Mouse (Mus musculus) myocyte (in vitro differentiated cells): Measurements from ENCODE around the gene Rad54l2. TPM values are rescaled to one million over a fixed set of nuclear protein-coding genes. Genes with fewer than 3 reads are reported as not detected.

Experiments used
- H3K27me3 ChIP-seq: one replicate; pipeline ENCODE4 v1.6.1; 2011; ENCODE audit not compliant: control insufficient read depth, insufficient read depth, insufficient read length
- H3K36me3 ChIP-seq: one replicate; pipeline ENCODE4 v1.6.1; 2011; ENCODE audit not compliant: control insufficient read depth, insufficient read depth
- H3K4me2 ChIP-seq: one replicate; pipeline ENCODE4 v1.6.1; 2011; ENCODE audit warnings: low read depth, control low read depth
- H3K4me3 ChIP-seq: one replicate; pipeline ENCODE4 v1.5.1; 2011; ENCODE audit warnings: mild to moderate bottlenecking, control low read depth, moderate library complexity
- H3K79me2 ChIP-seq: one replicate; pipeline ENCODE4 v1.6.1; 2011; ENCODE audit not compliant: control insufficient read depth, insufficient read depth
- H3ac ChIP-seq: one replicate; pipeline ENCODE4 v1.6.1; 2011; ENCODE audit not compliant: control insufficient read depth, insufficient read length
- CEBPB ChIP-seq: IDR thresholded peaks from 2 replicates; pipeline ENCODE4 v1.6.1; 2011; ENCODE audit warnings: mild to moderate bottlenecking, moderate library complexity; ENCODE audit not compliant: poor library complexity, insufficient read depth, severe bottlenecking
- E2F4 ChIP-seq: IDR thresholded peaks from one replicate; pipeline ENCODE4 v1.6.1; 2011; ENCODE audit warnings: mild to moderate bottlenecking, control low read depth, moderate library complexity; ENCODE audit not compliant: insufficient read depth
- MAX ChIP-seq: IDR thresholded peaks from one replicate; pipeline ENCODE4 v1.6.1; 2011; ENCODE audit warnings: low read depth, mild to moderate bottlenecking, control low read depth
- MYOD1 ChIP-seq, 3 experiments: IDR thresholded peaks; one replicate each; pipeline ENCODE4 v1.6.1; 2011; ENCODE audit warnings: control low read depth in 2 of 3, low read depth in 2 of 3, mild to moderate bottlenecking in 2 of 3, moderate library complexity in 1 of 3; ENCODE audit not compliant: insufficient read length in 2 of 3, control insufficient read depth in 1 of 3
- MYOG ChIP-seq, 3 experiments: IDR thresholded peaks; one replicate each; pipeline ENCODE4 v1.6.1; 2011; ENCODE audit warnings: control low read depth in 2 of 3, low read depth in 2 of 3, mild to moderate bottlenecking in 2 of 3; ENCODE audit not compliant: insufficient read length in 2 of 3, control insufficient read depth in 1 of 3, insufficient read depth in 1 of 3
- POLR2A ChIP-seq: IDR thresholded peaks from one replicate; pipeline ENCODE4 v1.6.1; 2011; ENCODE audit warnings: low read depth, mild to moderate bottlenecking, control low read depth, moderate library complexity; ENCODE audit not compliant: insufficient read length
- POLR2AphosphoS2 ChIP-seq: IDR thresholded peaks from one replicate; pipeline ENCODE4 v1.6.1; 2011; ENCODE audit warnings: low read depth, control low read depth; ENCODE audit not compliant: insufficient read length
- REST ChIP-seq: IDR thresholded peaks from one replicate; pipeline ENCODE4 v1.6.1; 2011; ENCODE audit warnings: mild to moderate bottlenecking, control low read depth, moderate library complexity; ENCODE audit not compliant: insufficient read depth, insufficient read length
- SRF ChIP-seq: IDR thresholded peaks from one replicate; pipeline ENCODE4 v1.6.1; 2011; ENCODE audit warnings: low read depth; ENCODE audit not compliant: control insufficient read depth, insufficient read length
- TCF12 ChIP-seq: IDR thresholded peaks from one replicate; pipeline ENCODE4 v1.6.1; 2011; ENCODE audit warnings: mild to moderate bottlenecking, control low read depth; ENCODE audit not compliant: poor library complexity, insufficient read depth, severe bottlenecking
- TCF3 ChIP-seq: IDR thresholded peaks from one replicate; pipeline ENCODE4 v1.6.1; 2011; ENCODE audit warnings: low read depth, control low read depth; ENCODE audit not compliant: insufficient read length
- USF1 ChIP-seq: IDR thresholded peaks from one replicate; pipeline ENCODE4 v1.6.1; 2011; ENCODE audit warnings: low read depth, mild to moderate bottlenecking, control low read depth, moderate library complexity
- polyA plus RNA-seq: library from polyadenylated mRNA; unstranded; fragments of >200 nt; fragmentation: generic; extraction: Trizol; gene quantifications from one replicate; pipeline ENCODE4 v1.2.1, GENCODE M21; 2012; ENCODE audit warnings: missing spikeins

The Rad54l2 gene
- polyA plus RNA-seq, 1 experiment = 5.3 TPM

DNA sequence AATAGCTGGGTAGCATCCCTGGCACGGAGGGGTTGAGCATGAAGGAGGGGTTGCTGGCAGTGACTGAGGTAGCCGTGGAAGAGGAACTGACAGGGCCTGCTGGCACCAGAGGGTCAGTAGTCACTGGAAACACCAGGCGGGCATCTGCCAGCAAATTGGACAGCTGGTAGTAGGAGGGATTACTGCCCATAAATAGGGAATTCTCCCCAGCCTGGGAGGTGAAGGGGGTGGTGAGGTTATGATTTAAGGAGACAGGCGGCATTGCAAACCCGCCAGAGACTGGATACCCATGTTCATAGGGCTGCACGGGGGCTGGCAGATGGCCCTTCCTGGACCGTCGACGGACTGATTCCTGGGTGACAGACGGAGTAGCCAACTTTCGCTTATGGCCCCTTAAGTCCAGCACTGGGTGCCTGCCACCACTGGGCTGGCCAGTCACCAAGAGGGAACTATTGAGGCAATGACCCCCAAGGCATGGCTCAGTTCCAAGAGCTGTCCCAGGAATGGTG, 96.0 kb downstream of the Rad54l2 start:
- H3K36me3 ChIP-seq = peaks cover 7% of the 10 kb centered on the region

DNA sequence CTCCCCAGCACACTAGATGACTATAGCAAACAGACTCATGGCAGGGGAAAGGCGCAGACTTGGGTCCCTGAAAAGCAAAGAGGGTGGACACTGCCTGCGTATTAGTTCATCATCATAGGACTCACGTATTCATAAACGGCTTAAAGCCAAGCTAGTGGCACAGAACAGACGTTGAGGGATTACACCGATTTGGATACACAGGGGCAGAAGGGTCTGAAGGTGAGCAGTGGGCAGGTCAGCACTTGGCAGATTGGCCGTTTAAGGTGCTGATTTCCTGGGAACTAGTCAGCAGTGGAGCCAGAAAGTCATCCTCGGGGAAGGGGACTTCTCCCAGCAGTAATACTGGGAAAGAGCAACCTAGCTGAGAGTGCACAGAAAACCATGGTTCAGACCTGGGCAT, 100.2 kb downstream of the Rad54l2 start:
- TF ChIP-seq TCF3 (no peak), USF1 (no peak), REST (no peak), MAX (no peak), MYOG (IDR thresholded peaks at IDR 0.05; ENCODE audit: control insufficient read depth in 1 of 3, insufficient read depth in 1 of 3, insufficient read length in 2 of 3, low read depth in 2 of 3) (no peak), E2F4 (no peak), MYOD1 (IDR thresholded peaks at IDR 0.05; ENCODE audit: control insufficient read depth in 1 of 3, insufficient read length in 2 of 3, low read depth in 2 of 3) (no peak), SRF (no peak), TCF12 (no peak), POLR2A (no peak), POLR2AphosphoS2 (no peak)
- Histone ChIP-seq H3K27me3 (no peaks in the 10 kb centered on the region), H3ac (no peak overlapping the region), H3K4me3 (no peak overlapping the region), H3K4me2 (no peak overlapping the region), H3K36me3 (no peaks in the 10 kb centered on the region), H3K79me2 (peaks cover 4% of the 10 kb centered on the region)

More for the DNA sequence above, 96.0 kb downstream of the Rad54l2 start:
- Histone ChIP-seq H3K4me2 (no peak overlapping the region), H3K27me3 (no peaks in the 10 kb centered on the region), H3ac (no peak overlapping the region), H3K79me2 (no peaks in the 10 kb centered on the region), H3K4me3 (no peak overlapping the region)
- TF ChIP-seq TCF12 (no peak), MYOD1 (IDR thresholded peaks at IDR 0.05; ENCODE audit: control insufficient read depth in 1 of 3, insufficient read length in 2 of 3, low read depth in 2 of 3) (no peak), POLR2A (no peak), E2F4 (no peak), USF1 (no peak), CEBPB (no peak), REST (no peak), MYOG (IDR thresholded peaks at IDR 0.05; ENCODE audit: control insufficient read depth in 1 of 3, insufficient read depth in 1 of 3, insufficient read length in 2 of 3, low read depth in 2 of 3) (no peak), MAX (no peak), POLR2AphosphoS2 (no peak), SRF (no peak), TCF3 (no peak)

DNA sequence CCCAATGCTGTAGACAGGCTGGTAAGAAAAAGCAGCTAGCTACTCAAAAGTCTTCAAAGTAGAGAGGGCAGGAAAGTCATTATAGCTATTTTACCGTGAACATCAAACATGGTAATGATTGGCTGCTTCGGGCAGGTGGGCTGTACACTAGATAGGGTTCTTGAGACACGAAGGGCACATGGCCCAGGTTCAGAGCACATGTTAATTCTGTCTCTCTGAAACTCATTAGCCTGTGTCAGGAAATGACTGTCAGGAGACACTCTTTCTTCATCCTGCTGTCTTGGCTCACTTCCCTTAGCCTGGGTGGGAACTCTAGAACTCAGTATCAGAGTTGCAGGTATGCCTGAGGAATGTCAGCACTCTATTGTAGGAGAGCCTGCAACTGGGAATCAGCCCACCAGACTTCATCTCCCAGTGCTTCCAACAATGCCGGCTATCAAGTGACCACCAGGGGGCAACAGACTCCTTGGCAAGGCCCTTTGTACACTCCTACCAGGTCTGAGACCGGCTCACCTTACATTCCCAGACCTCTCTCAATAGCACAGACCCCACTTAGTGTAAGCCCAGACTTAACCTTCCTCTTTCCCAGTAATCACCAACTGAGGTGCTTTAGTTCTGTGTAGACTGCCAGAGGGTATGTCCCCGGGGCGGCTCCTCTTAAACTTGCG, 101.9 kb downstream of the Rad54l2 start:
- Histone ChIP-seq H3K4me2 (no peak overlapping the region), H3K27me3 (no peaks in the 10 kb centered on the region), H3ac (no peak overlapping the region), H3K79me2 (peaks cover 11% of the 10 kb centered on the region), H3K4me3 (no peak overlapping the region), H3K36me3 (no peaks in the 10 kb centered on the region)
- TF ChIP-seq REST (no peak), TCF3 (no peak), USF1 (no peak), MAX (no peak), SRF (no peak), TCF12 (no peak), E2F4 (no peak)

DNA sequence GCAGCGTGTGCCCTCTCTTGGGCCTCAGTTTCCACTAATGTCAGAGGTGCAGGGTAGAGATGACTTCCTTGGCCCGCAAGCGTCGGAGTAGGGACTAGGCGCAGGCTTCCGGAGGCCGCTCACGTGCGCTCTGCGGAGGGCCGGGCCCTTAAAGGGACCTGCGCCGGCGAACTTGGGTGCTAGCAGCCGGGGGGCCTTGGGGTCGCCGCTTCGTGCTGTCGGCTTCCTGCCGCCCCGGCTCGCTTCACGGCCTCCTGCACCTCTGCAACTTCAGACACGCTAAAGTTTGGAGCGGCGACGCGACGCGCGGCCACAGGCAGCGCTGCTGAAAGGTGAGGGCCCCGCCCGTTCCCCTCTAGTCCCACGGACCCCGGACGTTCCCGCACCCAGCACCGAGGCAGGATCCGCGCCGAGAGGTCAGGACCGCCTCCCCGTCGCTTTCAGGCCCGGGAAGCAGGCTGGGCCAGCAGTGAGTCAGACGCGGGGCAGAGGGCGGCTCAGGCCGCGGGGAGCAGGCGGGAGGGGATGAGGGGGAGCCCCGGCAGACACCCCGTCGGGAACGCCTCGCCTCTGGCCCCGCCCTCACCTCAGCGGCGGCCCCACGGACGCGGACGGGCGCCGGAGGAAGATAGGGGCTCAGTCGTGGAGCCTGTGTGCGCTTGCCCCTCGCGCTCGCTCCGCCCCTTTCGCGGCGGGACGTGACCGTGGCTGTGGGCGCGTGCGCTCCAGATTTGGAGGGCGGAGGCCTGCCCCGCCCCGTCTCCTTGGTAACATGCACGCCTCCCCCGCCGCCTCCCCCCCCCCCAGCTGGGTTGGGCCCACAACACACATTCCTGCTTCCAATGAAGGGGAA, 103.5 kb downstream of the Rad54l2 start, which contains the start of gene Tex264:
Gene Tex264 (minus strand): TSS at position 679 of the 853 bp plus-strand sequence.
- H3K4me2 ChIP-seq = peak within 1 kb of the TSS; percentile 81
- H3K4me3 ChIP-seq = peak within 1 kb of the TSS; percentile 67
- H3K36me3 ChIP-seq = peaks cover 6% of the 10 kb centered on the region
- peak within 1 kb of the TSS; percentile 87 for H3ac ChIP-seq
- no peak for TF ChIP-seq USF1
- TF ChIP-seq MAX = no peak
- TF ChIP-seq TCF3 = no peak
- no peak for TF ChIP-seq REST
- TF ChIP-seq MYOG (IDR thresholded peaks at IDR 0.05; ENCODE audit: control insufficient read depth in 1 of 3, insufficient read depth in 1 of 3, insufficient read length in 2 of 3, low read depth in 2 of 3) = no peak
- TF ChIP-seq SRF = no peak
- TF ChIP-seq POLR2AphosphoS2 = peak; percentile 67
- no peak for TF ChIP-seq CEBPB
- no peak for TF ChIP-seq TCF12
- TF ChIP-seq MYOD1 (IDR thresholded peaks at IDR 0.05; ENCODE audit: control insufficient read depth in 1 of 3, insufficient read length in 2 of 3, low read depth in 2 of 3) = no peak
- peak; percentile 80 for TF ChIP-seq POLR2A
- TF ChIP-seq E2F4 = no peak
- H3K79me2 ChIP-seq = peaks cover 11% of the 10 kb centered on the region
- H3K27me3 ChIP-seq = no peaks in the 10 kb centered on the region
